Mouse (Mus musculus) ES-E14 (cell line): ENCODE results near the gene Slc12a1. TPM values are rescaled to one million over a fixed set of nuclear protein-coding genes. Genes with fewer than 3 reads are reported as not detected.

Experiments
- DNase-seq: peaks from one replicate; pipeline ENCODE4 v3.0.0-alpha.2; 2013; ENCODE audit warnings: low read depth, low spot score
- H3K27ac ChIP-seq: 2 replicates; pipeline ENCODE4 v1.5.1; 2012; ENCODE audit warnings: low read depth, mild to moderate bottlenecking, low read length, moderate library complexity, mixed read lengths; ENCODE audit not compliant: poor library complexity, insufficient read depth, severe bottlenecking
- H3K36me3 ChIP-seq: 2 replicates; pipeline ENCODE4 v1.6.1; 2012; ENCODE audit warnings: mild to moderate bottlenecking, low read length, moderate library complexity, mixed read lengths; ENCODE audit not compliant: control insufficient read depth, poor library complexity, insufficient read depth, severe bottlenecking
- H3K4me1 ChIP-seq, 2 experiments: fragments of 150-350 bp in 1 of 2; sonication (generic) in 1 of 2; 2 replicates each; pipeline ENCODE4 v1.6.1; 2012; ENCODE audit warnings: low read length in 2 of 2, mild to moderate bottlenecking in 1 of 2, mixed read lengths in 1 of 2; ENCODE audit not compliant: control insufficient read depth in 2 of 2, insufficient read depth in 2 of 2, poor library complexity in 1 of 2
- H3K4me3 ChIP-seq, 2 experiments: fragments of 150-350 bp in 1 of 2; sonication (generic) in 1 of 2; 2 replicates each; pipeline ENCODE4 v1.5.1; 2012; ENCODE audit warnings: low read length in 2 of 2, low read depth in 1 of 2, mild to moderate bottlenecking in 1 of 2, mixed read lengths in 1 of 2; ENCODE audit not compliant: insufficient read depth in 1 of 2, poor library complexity in 1 of 2, severe bottlenecking in 1 of 2
- H3K9ac ChIP-seq: 2 replicates; pipeline ENCODE4 v1.6.1; 2012; ENCODE audit warnings: low read depth, mild to moderate bottlenecking, low read length, mixed read lengths; ENCODE audit not compliant: poor library complexity, insufficient read depth, severe bottlenecking
- H3K9me3 ChIP-seq: fragments of 150-350 bp; sonication (generic); 2 replicates; pipeline ENCODE4 v1.6.1; 2012; ENCODE audit warnings: low read depth, mild to moderate bottlenecking, low read length; ENCODE audit not compliant: control insufficient read depth, insufficient read depth
- CHD2 ChIP-seq: IDR thresholded peaks from 2 replicates; pipeline ENCODE4 v1.6.1; 2014; ENCODE audit warnings: mild to moderate bottlenecking, low read depth, low read length, inconsistent platforms
- HCFC1 ChIP-seq: IDR thresholded peaks from 2 replicates; pipeline ENCODE4 v1.6.1; 2012; ENCODE audit warnings: low read length, inconsistent platforms, borderline replicate concordance; ENCODE audit not compliant: insufficient read depth
- MAFK ChIP-seq: IDR thresholded peaks from 2 replicates; pipeline ENCODE4 v1.6.1; 2014; ENCODE audit warnings: mild to moderate bottlenecking, low read depth, low read length, inconsistent platforms; ENCODE audit not compliant: insufficient read depth
- ZC3H11A ChIP-seq: IDR thresholded peaks from 2 replicates; pipeline ENCODE4 v1.6.1; 2012; ENCODE audit warnings: low read depth, mild to moderate bottlenecking, inconsistent platforms, low read length, borderline replicate concordance
- ZNF384 ChIP-seq: IDR thresholded peaks from 2 replicates; pipeline ENCODE4 v1.6.1; 2012; ENCODE audit warnings: low read depth, low read length, inconsistent platforms
- in situ Hi-C, 2 experiments: fragments of 600-800 bp; cut with MboI; formaldehyde crosslinking; loops; one replicate each; pipeline ENCODE4 v1.15.1; 2025; ENCODE audit warnings: low sequenced_read_pairs in 2 of 2, inconsistent platforms in 1 of 2; ENCODE audit not compliant: unreplicated experiment in 2 of 2
- total RNA-seq: library from RNA; depleted of rRNA; stranded (reverse); fragments of 300-350 nt; gene quantifications from 2 replicates; pipeline ENCODE4 v1.2.3, GENCODE M21; 2012

Slc12a1 gene
- total RNA-seq, 1 experiment, result 0.04 TPM

DNA sequence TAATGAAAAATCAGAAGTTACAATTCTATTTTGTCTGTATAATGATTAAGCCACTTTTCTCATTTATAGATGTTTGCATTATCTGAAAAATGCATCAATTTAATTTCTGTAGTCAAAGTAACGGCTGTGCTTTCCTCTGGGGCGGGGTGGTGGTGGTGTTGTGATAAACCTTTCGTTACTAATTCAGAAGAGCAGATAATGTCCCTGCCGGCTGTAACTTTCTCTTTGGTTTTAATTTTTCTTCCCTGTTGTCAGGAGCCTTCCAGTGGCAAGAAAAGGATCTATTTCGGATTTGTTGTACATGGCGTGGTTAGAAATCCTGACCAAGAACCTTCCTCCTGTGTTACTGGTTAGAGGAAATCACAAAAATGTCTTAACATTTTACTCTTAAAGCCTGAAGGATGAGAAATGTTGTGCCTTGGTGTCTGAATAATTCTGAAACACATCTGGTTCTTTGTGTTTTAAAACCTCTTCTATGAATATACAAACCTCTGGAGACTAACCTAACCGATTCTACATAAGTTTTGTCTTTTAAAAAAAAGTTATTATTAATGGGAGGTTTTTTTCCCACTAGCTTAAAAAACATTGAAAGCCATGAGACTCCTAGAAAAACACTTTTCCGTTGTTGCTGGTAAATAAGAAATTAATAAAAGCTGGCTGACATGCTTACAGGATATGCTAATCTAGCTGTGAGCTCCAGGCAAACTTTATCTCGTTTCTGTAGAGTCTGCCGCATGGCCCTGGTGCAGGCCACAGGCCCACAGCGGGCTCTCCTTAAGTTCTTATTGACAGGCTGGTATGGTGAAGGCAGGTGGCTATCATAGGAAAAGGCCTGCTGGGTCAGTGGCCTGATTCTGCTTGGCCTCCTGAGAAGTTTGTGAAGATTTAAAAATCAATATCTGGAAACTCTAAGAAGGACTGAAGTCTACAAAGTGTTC, 76.4 kb downstream of the Slc12a1 start:
- Histone ChIP-seq H3K9me3 (no peaks in the 10 kb centered on the region), H3K36me3 (no peaks in the 10 kb centered on the region), H3K4me3 (no peak overlapping the region), H3K27ac (no peak overlapping the region), H3K9ac (no peak overlapping the region), H3K4me1 (no peaks in the 10 kb centered on the region)
- no peak for DNase-seq
- in situ Hi-C loops, result no loop called here
- TF ChIP-seq CHD2, result no peak
- TF ChIP-seq HCFC1, result no peak
- no peak for TF ChIP-seq MAFK
- TF ChIP-seq ZNF384, result no peak
- no peak for TF ChIP-seq ZC3H11A

DNA sequence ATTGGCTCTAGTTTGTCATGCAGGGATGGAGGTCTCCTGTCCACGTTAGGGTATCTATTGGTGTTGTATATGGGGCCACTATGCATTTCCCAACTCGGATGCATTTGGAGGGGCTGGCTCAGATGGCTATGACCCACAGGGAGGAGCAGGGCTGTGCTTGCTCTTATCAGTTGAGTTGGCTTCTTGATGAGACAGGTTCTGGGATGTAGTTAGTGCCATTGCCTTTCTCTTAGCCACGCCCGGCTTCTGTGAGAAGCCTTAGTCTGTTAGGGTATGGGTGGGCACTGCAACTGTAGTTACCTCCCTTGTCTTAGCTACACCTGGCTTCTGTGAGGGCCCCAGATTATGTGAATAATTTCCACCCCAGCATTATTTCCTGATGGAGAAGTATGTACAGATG, 79.9 kb downstream of the Slc12a1 start:
- no peaks in the 10 kb centered on the region for H3K36me3 ChIP-seq
- in situ Hi-C loops, result no loop called here
- no peak overlapping the region for H3K4me3 ChIP-seq
- H3K9ac ChIP-seq, result no peak overlapping the region
- H3K4me1 ChIP-seq, result no peaks in the 10 kb centered on the region
- no peak overlapping the region for H3K27ac ChIP-seq
- TF ChIP-seq ZC3H11A (no peak), MAFK (no peak), CHD2 (no peak), ZNF384 (no peak), HCFC1 (no peak)
- H3K9me3 ChIP-seq, result no peaks in the 10 kb centered on the region
- DNase-seq, result no peak

DNA sequence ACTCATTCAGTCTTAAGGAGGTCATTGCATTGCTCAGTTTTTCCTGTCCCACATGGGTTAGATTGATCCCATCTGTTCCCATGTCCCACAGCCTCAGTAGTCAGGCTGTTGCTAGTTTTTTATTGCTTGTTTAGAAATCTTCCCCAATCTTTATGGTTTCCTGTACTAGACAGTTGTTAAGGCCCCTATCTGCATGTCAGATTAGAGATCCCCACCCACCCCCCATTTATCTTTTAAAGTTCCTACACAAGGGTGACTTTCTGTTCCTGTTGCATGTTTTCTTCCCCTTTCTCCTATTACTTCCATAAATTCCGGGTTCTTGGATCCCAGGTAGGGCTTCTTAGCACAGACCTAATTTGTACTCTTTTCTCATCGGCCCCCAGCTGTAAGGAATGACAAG, 81.2 kb downstream of the Slc12a1 start:
- no peaks in the 10 kb centered on the region for H3K4me1 ChIP-seq
- no peak overlapping the region for H3K4me3 ChIP-seq
- TF ChIP-seq ZNF384 (no peak), CHD2 (no peak), ZC3H11A (no peak), HCFC1 (no peak), MAFK (no peak)
- H3K9me3 ChIP-seq, result no peaks in the 10 kb centered on the region
- no peaks in the 10 kb centered on the region for H3K36me3 ChIP-seq
- in situ Hi-C loops, result no loop called here
- no peak for DNase-seq
- no peak overlapping the region for H3K9ac ChIP-seq
- no peak overlapping the region for H3K27ac ChIP-seq

DNA sequence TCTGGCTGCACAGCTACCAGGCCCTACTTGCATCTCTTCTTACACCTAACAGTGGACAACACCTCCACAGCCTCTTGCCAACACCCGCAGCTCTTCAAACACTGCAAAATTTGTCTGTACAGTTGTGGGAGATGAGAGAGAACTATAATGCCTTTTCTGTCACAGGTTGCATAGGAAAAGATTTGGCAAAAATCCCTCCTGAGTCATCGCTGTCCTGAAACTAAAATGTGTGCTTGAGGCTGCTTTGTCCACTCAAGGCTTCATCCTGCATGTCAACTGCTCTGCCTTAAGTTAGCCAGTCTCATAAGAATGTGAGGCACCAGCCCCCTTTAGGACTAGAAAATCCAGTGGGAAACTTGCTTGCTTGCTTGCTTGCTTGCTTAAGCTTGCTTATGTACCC, 81.7 kb downstream of the Slc12a1 start:
- no peaks in the 10 kb centered on the region for H3K4me1 ChIP-seq
- TF ChIP-seq ZNF384, result no peak
- in situ Hi-C loops, result no loop called here

More for the DNA sequence above, 81.7 kb downstream of the Slc12a1 start:
- Histone ChIP-seq H3K27ac (no peak overlapping the region), H3K4me3 (no peak overlapping the region), H3K36me3 (no peaks in the 10 kb centered on the region), H3K9me3 (no peaks in the 10 kb centered on the region), H3K9ac (no peak overlapping the region)
- DNase-seq, result no peak
